Mouse (Mus musculus) inflammation-experienced regulatory T-cells (primary cell): ENCODE data around the gene Spo11. TPM values are rescaled to one million over a fixed set of nuclear protein-coding genes. Genes with fewer than 3 reads are reported as not detected.

ENCODE experiments used
- polyA plus RNA-seq, 2 experiments: library from polyadenylated mRNA; unstranded; fragments of 100-300 nt; shearing (Covaris generic); gene quantifications; one replicate each; pipeline ENCODE4 v1.2.1; 2017

Spo11 gene
- polyA plus RNA-seq, result 1 to 10 TPM; 2.1 to 6.5 TPM

DNA sequence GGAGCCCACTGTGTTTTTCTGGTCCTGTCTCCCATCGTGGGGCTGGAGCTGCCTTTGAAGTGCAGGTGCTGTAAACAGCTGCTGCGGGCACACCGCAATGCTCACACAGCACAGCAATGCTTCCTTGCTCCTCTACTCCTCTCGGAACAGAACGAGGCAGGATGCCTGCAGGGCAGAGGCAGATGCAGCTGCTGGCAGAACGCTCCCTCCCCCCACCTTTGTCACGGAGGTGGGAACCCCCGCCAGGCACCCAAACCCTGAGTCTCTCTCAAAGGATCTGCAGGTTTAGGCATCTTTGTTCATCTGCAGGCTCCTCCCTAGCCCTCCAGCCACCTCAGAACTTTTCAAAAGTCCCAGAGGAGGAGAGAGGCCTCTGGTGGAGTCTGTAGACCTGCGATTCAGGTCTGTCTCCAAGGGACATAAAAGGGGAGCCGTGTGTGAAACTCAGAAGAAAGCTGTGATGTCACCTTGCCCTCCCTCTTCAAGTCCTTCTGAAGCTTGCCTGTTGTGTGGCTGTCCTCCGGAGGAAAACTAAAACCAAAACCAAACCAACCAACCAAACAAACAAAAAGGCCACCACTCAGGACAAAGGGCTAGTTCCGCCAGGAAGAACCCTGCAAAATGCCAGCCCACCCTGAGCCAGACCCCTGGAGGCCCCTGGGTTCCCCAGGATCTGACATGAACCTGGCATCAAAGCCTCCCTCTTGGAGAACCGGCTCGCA is at the start of gene Spo11:
Gene Spo11, plus strand, starts transcription at position 292 of the 722 bp plus-strand sequence.

DNA sequence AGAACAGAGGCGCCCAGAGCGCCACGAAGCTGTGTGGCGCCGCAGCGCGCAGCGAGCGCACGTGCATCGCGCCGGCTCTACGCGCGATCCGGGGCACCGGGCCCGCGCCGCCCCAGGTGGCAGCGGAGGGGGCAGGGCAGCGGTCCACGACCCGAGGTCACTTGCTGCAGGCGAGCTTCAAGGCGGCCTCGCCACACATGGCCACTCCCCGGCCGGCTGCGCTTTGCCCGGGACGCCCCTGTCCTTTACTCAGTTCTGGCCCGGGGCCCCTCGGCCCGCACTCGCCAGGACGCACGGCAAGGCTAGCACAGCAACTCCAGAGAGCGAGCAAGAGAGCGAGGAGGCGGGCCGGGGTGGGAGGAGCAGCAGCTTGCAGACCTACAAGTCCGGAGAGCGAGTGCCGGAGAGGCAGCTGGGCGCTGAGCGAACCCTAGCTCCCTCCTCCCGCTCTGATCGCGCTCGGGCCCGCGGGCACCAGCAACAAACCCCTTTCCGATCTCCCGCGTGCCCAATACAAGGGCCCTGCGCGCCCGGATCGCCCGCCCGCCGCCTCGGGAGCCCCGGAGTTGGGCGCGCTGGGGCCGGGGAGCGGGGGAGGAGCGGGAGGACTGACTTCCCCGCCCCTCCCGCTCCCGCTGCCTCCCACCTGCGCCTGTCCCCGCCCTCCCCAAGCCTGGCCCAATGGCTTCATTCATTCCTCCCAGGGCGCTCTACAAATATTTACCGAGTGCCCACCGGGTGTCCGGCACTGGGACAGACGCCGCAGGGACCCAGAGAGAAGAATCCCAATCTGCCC is 37.3 kb upstream of the Spo11 start, which contains the start of gene Bmp7:
Gene Bmp7, minus strand, starts transcription at position 319 of the 796 bp plus-strand sequence.

DNA sequence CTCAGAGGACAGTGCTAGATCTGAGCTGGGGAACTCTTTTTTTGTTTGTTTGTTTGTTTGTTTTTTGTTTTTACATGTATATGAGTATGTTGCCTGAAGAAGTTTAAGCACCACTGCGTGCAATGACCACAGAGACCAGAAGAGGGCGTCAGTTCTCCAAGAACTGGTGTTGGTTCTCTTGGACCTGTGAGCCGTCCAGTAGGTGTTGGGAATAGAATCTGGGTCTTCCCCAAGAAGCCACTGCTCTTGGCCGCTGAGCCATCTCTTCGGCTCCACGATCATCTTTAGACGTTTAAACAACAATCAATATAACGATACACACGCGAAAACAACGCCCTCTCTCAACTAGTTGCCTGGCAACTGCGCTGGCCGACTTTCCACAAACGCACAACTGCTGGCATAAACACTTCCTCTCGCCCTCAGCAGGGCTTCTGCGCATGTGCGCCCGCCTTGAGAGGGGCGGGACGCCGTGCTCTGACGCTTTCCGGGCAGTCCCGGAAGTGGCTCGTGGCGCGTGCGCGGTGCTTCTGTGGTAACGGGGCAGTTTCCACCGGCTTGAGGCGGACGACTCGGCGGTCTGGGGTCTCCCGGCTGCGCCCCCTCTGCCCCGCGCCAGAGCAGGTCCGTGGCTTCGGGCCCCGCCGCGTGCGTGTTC is 22.3 kb downstream of the Spo11 start, which contains the start of gene Rae1:
Gene Rae1, plus strand, starts transcription at position 488 of the 655 bp plus-strand sequence.

DNA sequence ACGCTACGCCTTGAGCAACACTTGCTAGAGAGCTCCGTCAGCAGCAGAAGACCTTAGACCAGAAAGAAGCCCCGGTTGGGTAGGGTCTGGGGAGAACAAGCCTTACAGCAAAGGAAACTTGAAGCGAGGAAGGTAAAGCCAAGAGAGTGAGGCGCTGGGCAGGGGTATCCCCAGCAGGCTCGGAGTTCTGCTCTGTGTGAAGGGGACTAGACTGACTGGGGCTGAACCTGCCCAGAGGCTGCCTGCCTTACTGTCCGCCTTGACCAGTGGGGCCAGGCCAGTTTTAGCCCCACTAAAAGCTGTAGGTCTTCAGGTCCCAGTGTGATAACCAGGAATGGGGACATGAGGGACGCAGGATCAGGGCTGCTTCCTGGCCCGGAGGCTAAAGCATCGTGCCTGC is 42.9 kb downstream of the Spo11 start, which contains the start of gene Rbm38:
Gene Rbm38, plus strand, starts transcription at position 69 of the 400 bp plus-strand sequence.

Other genes starting within 250 kb of the Spo11 start
- 10 to 100 TPM; 27.1 to 48.7 TPM for gene Bmp7, start 37.4 kb upstream of the Spo11 start, polyA plus RNA-seq
- gene Rae1, start 22.4 kb downstream of the Spo11 start, polyA plus RNA-seq, result 100 to 1,000 TPM; 117 to 159 TPM
- gene Rbm38, start 42.8 kb downstream of the Spo11 start, polyA plus RNA-seq, result 10 to 100 TPM; 46.5 to 53.9 TPM
- gene Ctcfl, start 141.8 kb downstream of the Spo11 start, polyA plus RNA-seq, result under 1 TPM; 0.14 to 0.17 TPM
- 1 to 10 TPM in 1 of 2 experiments, under 1 TPM in 1; 0.24 to 1.5 TPM for gene Pck1, start 175.3 kb downstream of the Spo11 start, polyA plus RNA-seq
- 100 to 1,000 TPM; 123 to 142 TPM for gene Zbp1, start 241.2 kb downstream of the Spo11 start, polyA plus RNA-seq